Mouse (Mus musculus) cerebellum, adult 9-10 months (tissue): ENCODE measurements around the gene Nosip.
A peak's percentile ranks its signal among the peaks of the same experiment; 100 is the strongest.
"Not testable (repeated sequence)": the region's sequence is repeated elsewhere in the genome, so short reads cannot be mapped to it uniquely, and the experiment has no call there.

Experiments
- DNase-seq: peaks from one replicate; pipeline ENCODE4 v3.0.0; 2022

Gene Nosip

GRCm38 (mm10) chr7:45062239-45062835 is at the start of gene Nosip, which contains the start of gene Prrg2:
Gene Nosip (plus strand): TSS chr7:45062429.
Gene Prrg2 (minus strand): TSS chr7:45062677.
- peak; percentile 97 for DNase-seq

- DNase-seq, result no peak
These were observed 49.4 kb upstream of the Nosip start for GRCm38 (mm10) chr7:45012824-45013223.

GRCm38 (mm10) chr7:45013366-45014095 is 48.7 kb upstream of the Nosip start:
- no peak for DNase-seq

- no peak for DNase-seq
These were observed 48.2 kb upstream of the Nosip start for GRCm38 (mm10) chr7:45014096-45014451.

- peak; percentile 72 for DNase-seq
These were observed 46.8 kb upstream of the Nosip start for GRCm38 (mm10) chr7:45015344-45015956.

GRCm38 (mm10) chr7:45015957-45016612 is 46.1 kb upstream of the Nosip start, which contains the start of gene Scaf1:
Gene Scaf1 (minus strand): TSS chr7:45016363.
- DNase-seq, result peak; percentile 100

- DNase-seq, result no peak
These were observed 45.5 kb upstream of the Nosip start for GRCm38 (mm10) chr7:45016761-45017160.

GRCm38 (mm10) chr7:45017242-45018061 is 44.8 kb upstream of the Nosip start, which contains the start of gene Rras:
Gene Rras (plus strand): TSS chr7:45017961.
- peak; percentile 92 for DNase-seq

- DNase-seq, result peak; percentile 57
These were observed 43.1 kb upstream of the Nosip start for GRCm38 (mm10) chr7:45019031-45019571.

- DNase-seq, result no peak
These were observed 42.0 kb upstream of the Nosip start for GRCm38 (mm10) chr7:45020225-45020624.

- DNase-seq, result not testable (repeated sequence)
These were observed 38.5 kb upstream of the Nosip start for GRCm38 (mm10) chr7:45023711-45024110.

- no peak for DNase-seq
These were observed 37.7 kb upstream of the Nosip start for GRCm38 (mm10) chr7:45024281-45025248.

GRCm38 (mm10) chr7:45025601-45026220 is 36.5 kb upstream of the Nosip start:
- no peak for DNase-seq

GRCm38 (mm10) chr7:45026256-45026655 is 36.0 kb upstream of the Nosip start:
- no peak for DNase-seq

GRCm38 (mm10) chr7:45027761-45028160 is 34.5 kb upstream of the Nosip start:
- DNase-seq, result no peak

GRCm38 (mm10) chr7:45028351-45028750 is 33.9 kb upstream of the Nosip start:
- DNase-seq, result no peak

- DNase-seq, result no peak
These were observed 32.2 kb upstream of the Nosip start for GRCm38 (mm10) chr7:45029995-45030394.

GRCm38 (mm10) chr7:45030857-45031256 is 31.4 kb upstream of the Nosip start:
- DNase-seq, result no peak

GRCm38 (mm10) chr7:45033722-45034359 is 28.4 kb upstream of the Nosip start:
- DNase-seq, result no peak

GRCm38 (mm10) chr7:45035631-45036030 is 26.6 kb upstream of the Nosip start:
- DNase-seq, result no peak
